Mouse (Mus musculus) C2C12 (cell line): ENCODE results near the gene Rassf8.

ENCODE experiments used
- CTCF ChIP-seq: IDR thresholded peaks from one replicate; pipeline ENCODE4 v1.5.1; 2011; ENCODE audit not compliant: control insufficient read depth, insufficient read depth, insufficient read length
- FOSL1 ChIP-seq: IDR thresholded peaks from one replicate; pipeline ENCODE4 v1.8.0; 2011; ENCODE audit warnings: mild to moderate bottlenecking, low read length; ENCODE audit not compliant: poor library complexity, insufficient read depth, severe bottlenecking
- MAX ChIP-seq: IDR thresholded peaks from one replicate; pipeline ENCODE4 v1.6.1; 2011; ENCODE audit warnings: mild to moderate bottlenecking, control low read depth
- MYOD1 ChIP-seq: IDR thresholded peaks from one replicate; pipeline ENCODE4 v1.6.1; 2011; ENCODE audit warnings: low read depth; ENCODE audit not compliant: control insufficient read depth, insufficient read length
- MYOG ChIP-seq: IDR thresholded peaks from one replicate; pipeline ENCODE4 v1.6.1; 2011; ENCODE audit not compliant: control insufficient read depth, insufficient read length; ENCODE audit errors: extremely low read depth
- USF1 ChIP-seq: IDR thresholded peaks from one replicate; pipeline ENCODE4 v1.6.1; 2011; ENCODE audit warnings: low read depth, mild to moderate bottlenecking, control low read depth, moderate library complexity

GRCm38 (mm10) chr6:145801796-145802488 lies 55.4 kb downstream of the Rassf8 start:
- TF ChIP-seq CTCF (no peak), MYOG (no peak), USF1 (no peak), MAX (no peak), MYOD1 (no peak), FOSL1 (no peak)
